Mouse (Mus musculus): Measurements from ENCODE around the gene Tardbp. TPM values are rescaled to one million over a fixed set of nuclear protein-coding genes. Genes with fewer than 3 reads are reported as not detected.
A peak's percentile ranks its signal among the peaks of the same experiment; 100 is the strongest.

Tardbp gene
- polyA plus RNA-seq, 1 experiment from 2014 or later = 80.4 TPM

DNA sequence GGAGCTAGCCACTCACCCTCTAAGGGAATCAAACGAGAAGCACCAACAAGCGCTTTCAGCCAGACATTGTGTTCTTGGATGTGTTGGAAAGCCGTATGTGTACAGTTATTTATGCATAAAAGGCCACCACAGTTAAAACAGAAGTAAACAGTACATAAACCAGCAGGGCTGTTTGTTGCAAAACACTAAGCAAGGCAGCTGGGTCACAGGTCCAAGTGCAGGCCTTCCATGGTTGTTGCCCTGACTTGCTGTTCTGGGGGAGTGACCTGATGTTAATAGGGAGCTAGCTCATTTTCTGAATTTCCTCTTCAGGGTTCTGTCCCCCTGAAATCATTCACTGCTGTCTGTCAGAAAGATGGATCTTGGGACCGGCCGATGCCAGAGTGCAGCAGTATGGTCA lies 17.0 kb downstream of the Tardbp start:
- H3K9ac ChIP-seq = no peak overlapping the region
- no peak for DNase-seq (ENCODE audit: low spot score)
- H3K9me3 ChIP-seq (ENCODE audit: control insufficient read depth, low read length) = no peaks in the 10 kb centered on the region
- peaks cover 4% of the 10 kb centered on the region; the same call in 1 of the 2 replicates for H3K4me1 ChIP-seq (replicated peaks; ENCODE audit: control insufficient read depth, insufficient read depth, low read length)
- no peak overlapping the region for H3K27ac ChIP-seq
- H3K4me2 ChIP-seq (replicated peaks) = no peak overlapping the region
- WGBS = 83% methylated on average over 5 of the region's 5 CpGs
- peaks cover 26% of the 10 kb centered on the region for H3K36me3 ChIP-seq (replicated peaks; ENCODE audit: control insufficient read depth, insufficient read depth)
- H3K4me3 ChIP-seq (replicated peaks; ENCODE audit: low read length) = no peak overlapping the region
- ATAC-seq (ENCODE audit: low FRiP score) = no peak
- H3K27me3 ChIP-seq (ENCODE audit: control insufficient read depth, insufficient read depth, low read length) = no peaks in the 10 kb centered on the region

DNA sequence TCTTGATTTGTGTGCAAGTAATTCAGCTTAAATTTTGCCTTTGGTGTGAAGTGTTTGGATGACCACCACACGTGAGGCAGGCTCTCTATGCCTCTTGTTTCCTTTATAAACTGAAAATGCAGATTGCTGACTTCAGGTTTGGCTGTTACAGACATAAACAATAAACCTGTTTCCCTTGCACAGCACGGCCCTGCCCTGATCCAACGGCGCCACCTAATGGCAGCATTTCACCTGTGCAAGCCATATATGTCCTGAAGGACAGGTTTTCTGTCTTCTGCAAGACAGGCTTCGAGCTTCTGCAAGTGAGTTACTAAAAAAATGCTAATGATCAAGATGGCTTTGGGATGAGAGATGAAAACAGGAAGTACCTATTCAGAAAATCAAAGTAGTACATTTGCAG lies 19.1 kb downstream of the Tardbp start:
- Histone ChIP-seq H3K27ac (no peak overlapping the region), H3K4me2 (replicated peaks) (no peak overlapping the region), H3K4me3 (replicated peaks; ENCODE audit: low read length) (no peak overlapping the region), H3K9me3 (ENCODE audit: control insufficient read depth, low read length) (no peaks in the 10 kb centered on the region), H3K36me3 (replicated peaks; ENCODE audit: control insufficient read depth, insufficient read depth) (peaks cover 11% of the 10 kb centered on the region; the same call in 1 of the 2 replicates), H3K4me1 (replicated peaks; ENCODE audit: control insufficient read depth, insufficient read depth, low read length) (no peaks in the 10 kb centered on the region), H3K9ac (no peak overlapping the region), H3K27me3 (ENCODE audit: control insufficient read depth, insufficient read depth, low read length) (no peaks in the 10 kb centered on the region)
- ATAC-seq (ENCODE audit: low FRiP score) = no peak
- DNase-seq (ENCODE audit: low spot score) = peak; percentile 58
- WGBS = 30% methylated on average over 5 of the region's 5 CpGs

DNA sequence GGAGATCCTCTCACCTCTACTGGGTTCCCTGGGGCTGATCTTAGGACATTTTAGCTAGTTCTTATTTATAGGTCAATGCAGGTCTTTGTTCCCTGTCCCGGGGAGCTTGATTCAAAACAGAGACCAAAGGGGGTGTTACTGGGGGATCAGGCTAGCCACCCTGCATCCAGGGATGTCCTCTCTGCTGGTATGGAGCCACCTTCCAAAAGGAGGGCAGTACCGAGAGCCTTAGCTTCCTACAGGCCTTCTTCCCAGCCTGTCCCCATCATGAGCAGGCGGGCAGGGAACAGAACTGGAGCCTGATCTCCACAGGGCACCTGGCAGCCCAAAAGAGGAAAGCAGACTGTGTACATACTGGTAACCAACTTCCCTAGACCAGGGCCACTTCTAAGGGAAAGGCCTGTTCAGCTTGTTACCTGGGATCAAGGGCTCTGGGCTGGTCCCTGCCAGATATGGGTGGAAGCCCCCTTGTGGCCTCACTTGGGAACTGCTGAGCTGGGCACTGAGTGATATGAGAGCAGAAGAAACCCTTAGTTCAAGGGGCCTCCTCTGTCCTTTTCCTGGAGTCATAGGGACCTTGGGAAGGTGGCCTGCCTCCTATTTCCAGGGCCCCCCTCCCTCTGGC lies 22.2 kb downstream of the Tardbp start:
- 94% methylated on average over 3 of the region's 3 CpGs for WGBS
- Histone ChIP-seq H3K27ac (no peak overlapping the region), H3K27me3 (ENCODE audit: control insufficient read depth, insufficient read depth, low read length) (no peaks in the 10 kb centered on the region), H3K4me1 (replicated peaks; ENCODE audit: control insufficient read depth, insufficient read depth, low read length) (no peaks in the 10 kb centered on the region), H3K9ac (no peak overlapping the region), H3K4me2 (replicated peaks) (no peak overlapping the region), H3K9me3 (ENCODE audit: control insufficient read depth, low read length) (no peaks in the 10 kb centered on the region), H3K4me3 (replicated peaks; ENCODE audit: low read length) (no peak overlapping the region), H3K36me3 (replicated peaks; ENCODE audit: control insufficient read depth, insufficient read depth) (no peaks in the 10 kb centered on the region)
- DNase-seq (ENCODE audit: low spot score) (no peak), ATAC-seq (ENCODE audit: low FRiP score) (no peak)

DNA sequence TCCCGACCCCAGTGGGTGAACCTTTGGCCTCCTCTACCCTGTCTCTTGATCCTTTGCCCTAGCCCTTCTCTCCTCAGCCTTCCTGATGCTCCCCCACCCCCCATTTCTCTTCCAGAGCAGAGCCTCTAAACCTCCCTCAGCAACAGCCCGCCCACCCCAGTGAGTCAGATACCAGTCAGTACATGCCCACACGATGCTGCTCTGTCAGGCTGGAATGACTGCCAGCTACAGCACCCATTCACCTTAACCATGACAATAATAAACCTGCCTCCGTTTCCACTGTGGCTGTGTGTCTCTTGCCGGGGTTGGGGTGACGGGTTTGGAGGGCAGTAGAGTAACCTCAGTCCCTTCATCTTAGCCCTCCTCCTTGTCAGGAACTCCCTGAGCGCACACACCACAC lies 22.7 kb downstream of the Tardbp start:
- WGBS = 75% methylated on average over 7 of the region's 7 CpGs
- Histone ChIP-seq H3K4me3 (replicated peaks; ENCODE audit: low read length) (no peak overlapping the region), H3K27ac (no peak overlapping the region), H3K9ac (no peak overlapping the region), H3K4me2 (replicated peaks) (no peak overlapping the region), H3K27me3 (ENCODE audit: control insufficient read depth, insufficient read depth, low read length) (no peaks in the 10 kb centered on the region), H3K36me3 (replicated peaks; ENCODE audit: control insufficient read depth, insufficient read depth) (no peaks in the 10 kb centered on the region), H3K9me3 (ENCODE audit: control insufficient read depth, low read length) (no peaks in the 10 kb centered on the region), H3K4me1 (replicated peaks; ENCODE audit: control insufficient read depth, insufficient read depth, low read length) (no peaks in the 10 kb centered on the region)
- ATAC-seq (ENCODE audit: low FRiP score) = no peak
- no peak for DNase-seq (ENCODE audit: low spot score)

DNA sequence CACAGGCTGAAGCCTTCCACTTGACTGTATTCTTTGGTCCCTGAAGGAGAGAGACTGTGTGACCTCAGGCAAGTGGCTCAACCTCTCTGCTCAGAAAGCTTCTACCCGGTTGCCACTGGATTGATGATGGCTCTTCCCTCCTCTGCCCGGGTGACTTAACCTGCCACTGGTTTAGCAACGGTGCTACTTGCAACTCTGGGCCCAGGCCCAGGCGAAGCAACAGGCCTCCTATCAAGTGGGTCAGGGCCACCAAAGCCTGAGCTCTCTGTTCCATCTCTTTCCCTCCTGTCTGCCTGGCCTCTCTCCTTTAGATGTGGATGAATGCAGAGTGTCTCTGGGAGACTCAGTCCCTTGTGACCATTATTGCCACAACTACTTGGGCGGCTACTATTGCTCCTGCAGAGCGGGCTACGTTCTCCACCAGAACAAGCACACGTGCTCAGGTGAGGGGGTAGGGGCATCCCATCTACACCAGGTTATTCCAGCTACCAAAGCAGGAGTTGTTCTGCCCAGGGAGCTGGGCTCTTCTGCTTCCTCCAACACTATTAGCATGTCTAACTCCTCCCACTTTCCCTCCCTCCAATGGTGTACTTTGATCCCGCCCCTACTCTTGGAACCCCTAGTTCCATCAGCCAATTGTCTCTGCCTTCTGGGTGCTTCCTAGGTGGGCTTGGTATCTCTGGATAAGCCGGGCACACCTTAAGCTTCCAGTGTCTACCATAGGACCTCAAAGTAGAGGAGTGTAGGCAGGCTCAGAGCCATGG lies 23.3 kb downstream of the Tardbp start:
- ATAC-seq (ENCODE audit: low FRiP score) (no peak), DNase-seq (ENCODE audit: low spot score) (no peak)
- 79% methylated on average over 10 of the region's 10 CpGs for WGBS
- Histone ChIP-seq H3K27me3 (ENCODE audit: control insufficient read depth, insufficient read depth, low read length) (no peaks in the 10 kb centered on the region), H3K4me1 (replicated peaks; ENCODE audit: control insufficient read depth, insufficient read depth, low read length) (no peaks in the 10 kb centered on the region), H3K4me3 (replicated peaks; ENCODE audit: low read length) (no peak overlapping the region), H3K36me3 (replicated peaks; ENCODE audit: control insufficient read depth, insufficient read depth) (peaks cover 4% of the 10 kb centered on the region; the same call in 1 of the 2 replicates), H3K27ac (no peak overlapping the region), H3K9me3 (ENCODE audit: control insufficient read depth, low read length) (no peaks in the 10 kb centered on the region), H3K4me2 (replicated peaks) (no peak overlapping the region), H3K9ac (no peak overlapping the region)

DNA sequence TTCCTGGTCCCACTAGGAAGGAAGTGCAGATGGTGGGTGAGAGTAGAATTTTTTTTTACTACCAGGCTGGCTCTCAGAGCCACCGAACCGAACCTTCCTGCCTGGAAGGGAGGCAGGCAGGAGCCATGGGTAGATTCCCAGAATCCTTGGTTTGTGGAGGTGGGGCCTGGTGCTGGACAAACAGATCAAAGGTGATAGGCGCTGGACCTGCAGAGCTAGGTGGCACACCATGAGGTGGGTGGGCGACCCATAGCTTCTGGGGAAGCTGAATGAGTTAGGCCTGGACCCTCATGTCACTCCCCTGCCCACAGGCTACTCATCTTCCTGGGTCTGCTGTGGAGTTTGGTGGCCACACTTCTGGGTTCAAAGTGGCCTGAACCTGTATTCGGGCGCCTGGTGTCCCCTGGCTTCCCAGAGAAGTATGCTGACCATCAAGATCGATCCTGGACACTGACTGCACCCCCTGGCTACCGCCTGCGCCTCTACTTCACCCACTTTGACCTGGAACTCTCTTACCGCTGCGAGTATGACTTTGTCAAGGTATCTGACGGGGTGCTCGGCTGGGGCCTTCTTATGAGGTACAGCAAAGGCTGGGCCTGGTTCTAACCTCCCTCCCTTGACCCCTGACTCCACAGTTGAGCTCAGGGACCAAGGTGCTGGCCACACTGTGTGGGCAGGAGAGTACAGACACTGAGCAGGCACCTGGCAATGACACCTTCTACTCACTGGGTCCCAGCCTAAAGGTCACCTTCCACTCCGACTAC lies 24.3 kb downstream of the Tardbp start, which contains the start of gene Masp2:
TSS of gene Masp2 (plus strand) at position 198 of the 764 bp plus-strand sequence.
- Histone ChIP-seq H3K9me3 (ENCODE audit: control insufficient read depth, low read length) (no peaks in the 10 kb centered on the region), H3K27ac (no peak within 1 kb of the TSS), H3K36me3 (replicated peaks; ENCODE audit: control insufficient read depth, insufficient read depth) (peaks cover 8% of the 10 kb centered on the region; the same call in 1 of the 2 replicates), H3K9ac (no peak within 1 kb of the TSS), H3K27me3 (ENCODE audit: control insufficient read depth, insufficient read depth, low read length) (no peaks in the 10 kb centered on the region), H3K4me3 (replicated peaks; ENCODE audit: low read length) (no peak within 1 kb of the TSS), H3K4me1 (replicated peaks; ENCODE audit: control insufficient read depth, insufficient read depth, low read length) (no peaks in the 10 kb centered on the region), H3K4me2 (replicated peaks) (no peak within 1 kb of the TSS)
- no peak for DNase-seq (ENCODE audit: low spot score)
- 93% methylated on average over 14 of the region's 14 CpGs for WGBS
- ATAC-seq (ENCODE audit: low FRiP score) = no peak

DNA sequence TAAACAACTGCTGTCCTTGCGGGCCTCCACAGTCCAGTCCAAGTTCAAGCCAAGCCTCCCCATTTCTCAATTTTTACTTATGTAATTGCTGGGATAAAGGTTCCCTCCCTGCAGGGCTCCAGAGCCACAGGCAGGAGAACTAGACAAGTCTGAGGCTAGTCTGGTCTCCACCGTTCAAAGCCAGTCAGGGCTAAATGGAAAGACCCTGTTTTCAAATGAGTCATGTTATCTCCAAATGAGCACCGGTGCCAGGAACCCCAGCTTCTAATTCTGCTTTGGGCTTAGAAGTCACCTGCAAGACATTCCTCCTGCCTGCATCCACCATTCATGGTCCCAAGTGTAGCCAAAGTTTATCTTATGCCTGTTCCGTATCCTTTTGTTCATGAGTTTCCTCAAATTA lies 24.9 kb downstream of the Tardbp start:
- 87% methylated on average over 4 of the region's 4 CpGs for WGBS
- H3K9ac ChIP-seq = no peak overlapping the region
- no peaks in the 10 kb centered on the region for H3K4me1 ChIP-seq (replicated peaks; ENCODE audit: control insufficient read depth, insufficient read depth, low read length)
- H3K4me3 ChIP-seq (replicated peaks; ENCODE audit: low read length) = no peak overlapping the region
- no peak overlapping the region for H3K4me2 ChIP-seq (replicated peaks)
- peaks cover 14% of the 10 kb centered on the region for H3K36me3 ChIP-seq (replicated peaks; ENCODE audit: control insufficient read depth, insufficient read depth)
- H3K9me3 ChIP-seq (ENCODE audit: control insufficient read depth, low read length) = no peaks in the 10 kb centered on the region
- DNase-seq (ENCODE audit: low spot score) (no peak), ATAC-seq (ENCODE audit: low FRiP score) (no peak)
- H3K27ac ChIP-seq = no peak overlapping the region
- no peaks in the 10 kb centered on the region for H3K27me3 ChIP-seq (ENCODE audit: control insufficient read depth, insufficient read depth, low read length)

DNA sequence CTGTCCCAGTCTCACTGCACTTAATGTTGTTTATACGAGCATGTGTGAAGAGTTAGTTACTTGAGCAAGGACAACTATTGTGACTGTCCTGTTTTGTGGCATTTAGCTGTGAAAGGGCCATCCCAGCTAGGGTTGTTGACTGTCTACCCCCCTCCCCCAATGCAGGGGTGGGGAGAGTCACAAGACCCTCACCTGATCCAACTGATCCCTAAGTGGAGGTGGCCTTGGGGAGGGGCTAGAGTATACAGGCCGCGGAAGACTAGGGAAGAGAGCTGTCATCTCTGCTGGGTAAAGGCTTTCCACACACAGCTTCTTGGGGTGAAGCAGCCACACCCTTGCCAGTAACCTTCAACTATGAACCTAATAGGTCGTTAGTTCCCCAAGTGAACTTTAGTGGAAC lies 26.5 kb downstream of the Tardbp start:
- H3K9ac ChIP-seq = no peak overlapping the region

DNA sequence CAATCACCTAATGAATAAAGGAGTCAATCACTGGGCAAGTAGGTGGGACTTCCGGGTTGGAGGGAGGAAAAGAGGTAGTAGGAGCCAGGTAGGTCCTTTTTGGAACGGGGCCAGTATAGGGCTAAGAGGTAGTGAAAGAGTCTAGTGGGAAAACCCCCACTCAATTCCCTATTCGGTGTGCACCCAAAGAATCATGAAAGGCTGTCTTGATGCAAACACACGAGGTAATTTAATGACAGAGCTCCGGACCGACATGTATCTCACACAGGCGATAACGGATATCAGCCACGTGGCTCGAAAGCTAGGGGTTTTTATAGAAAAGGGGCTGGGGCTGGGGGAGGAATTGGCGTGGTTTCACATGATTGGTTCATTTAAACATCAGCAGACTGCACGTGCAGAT lies 28.0 kb downstream of the Tardbp start:
- H3K4me2 ChIP-seq (replicated peaks) = no peak overlapping the region
- WGBS = 96% methylated on average over 12 of the region's 12 CpGs
- DNase-seq (ENCODE audit: low spot score) (no peak), ATAC-seq (ENCODE audit: low FRiP score) (no peak)
- no peak overlapping the region for H3K9ac ChIP-seq
- H3K4me3 ChIP-seq (replicated peaks; ENCODE audit: low read length) = no peak overlapping the region
- no peaks in the 10 kb centered on the region for H3K4me1 ChIP-seq (replicated peaks; ENCODE audit: control insufficient read depth, insufficient read depth, low read length)
- H3K9me3 ChIP-seq (ENCODE audit: control insufficient read depth, low read length) = no peaks in the 10 kb centered on the region
- H3K36me3 ChIP-seq (replicated peaks; ENCODE audit: control insufficient read depth, insufficient read depth) = peaks cover 45% of the 10 kb centered on the region
- no peaks in the 10 kb centered on the region for H3K27me3 ChIP-seq (ENCODE audit: control insufficient read depth, insufficient read depth, low read length)
- H3K27ac ChIP-seq = no peak overlapping the region

More for the DNA sequence above, 26.5 kb downstream of the Tardbp start:
- Histone ChIP-seq H3K36me3 (replicated peaks; ENCODE audit: control insufficient read depth, insufficient read depth) (peaks cover 30% of the 10 kb centered on the region), H3K4me3 (replicated peaks; ENCODE audit: low read length) (no peak overlapping the region), H3K4me2 (replicated peaks) (no peak overlapping the region), H3K27me3 (ENCODE audit: control insufficient read depth, insufficient read depth, low read length) (no peaks in the 10 kb centered on the region), H3K9me3 (ENCODE audit: control insufficient read depth, low read length) (no peaks in the 10 kb centered on the region), H3K4me1 (replicated peaks; ENCODE audit: control insufficient read depth, insufficient read depth, low read length) (no peaks in the 10 kb centered on the region), H3K27ac (no peak overlapping the region)
- DNase-seq (ENCODE audit: low spot score) = no peak
- ATAC-seq (ENCODE audit: low FRiP score) = no peak
- 91% methylated on average over 4 of the region's 4 CpGs for WGBS

Data from hindbrain, embryonic 14.5 days (tissue).